Mouse (Mus musculus): ENCODE measurements around the gene Ppfibp1.
A peak's percentile ranks its signal among the peaks of the same experiment; 100 is the strongest.

The Ppfibp1 gene

DNA sequence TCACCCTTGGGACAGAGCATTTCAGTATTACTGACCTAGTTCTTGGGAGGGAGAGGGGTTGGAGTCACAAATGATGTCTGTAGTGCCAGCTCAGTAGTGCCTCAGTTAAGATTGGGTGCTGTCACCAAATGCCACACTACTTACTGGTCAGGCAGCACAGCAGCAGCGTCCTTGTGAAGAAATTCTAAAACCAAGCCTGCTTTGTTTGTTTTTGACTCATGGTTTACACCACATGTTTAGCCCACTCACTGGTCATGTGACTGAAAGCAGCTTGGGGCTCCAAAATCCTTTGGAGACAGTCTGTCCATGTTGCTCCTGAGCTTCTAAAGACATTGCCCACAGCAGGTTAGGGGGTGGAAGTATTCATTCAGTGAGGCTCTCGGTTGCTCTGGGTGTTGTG is 4.9 kb upstream of the Ppfibp1 start:
- no peak for DNase-seq

DNA sequence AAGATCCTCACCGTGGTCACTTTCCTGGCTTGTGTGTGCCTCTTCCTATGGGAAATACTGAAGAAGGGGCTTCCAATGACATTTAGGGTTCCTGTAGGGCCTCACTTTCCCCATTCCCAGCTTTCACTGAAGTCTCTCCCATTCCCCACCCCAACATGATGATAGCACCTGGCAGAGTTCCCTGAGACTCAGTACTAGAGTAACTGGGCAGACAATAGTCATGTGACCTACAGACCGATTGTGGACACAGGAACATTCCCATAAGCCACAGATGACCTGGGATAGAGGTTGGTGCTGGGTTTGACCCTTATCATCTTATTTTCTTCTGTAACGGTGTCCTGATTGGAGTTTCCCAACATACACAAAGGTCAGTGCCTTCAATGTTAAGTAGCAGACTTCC is 4.1 kb upstream of the Ppfibp1 start:
- no peak for DNase-seq

DNA sequence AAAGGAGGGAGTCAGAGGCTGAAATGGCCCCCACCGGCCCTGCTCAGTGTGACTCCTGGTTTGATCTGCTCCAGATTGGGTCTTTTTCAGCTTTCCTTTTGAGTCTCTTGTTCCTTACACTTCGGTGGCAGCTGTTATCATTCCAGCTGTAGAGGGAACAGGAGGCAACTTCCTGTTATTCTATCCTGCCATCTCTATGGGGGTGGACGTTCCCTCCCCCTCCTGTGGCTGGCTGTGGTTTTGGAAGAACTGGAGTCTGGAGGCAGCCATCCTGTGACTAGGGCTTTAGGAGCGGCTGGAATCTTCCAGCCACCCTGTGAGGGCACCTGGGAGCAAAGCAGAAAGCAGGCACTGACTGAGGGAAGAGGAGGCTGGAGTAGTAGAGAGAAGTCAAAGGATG is 3.4 kb upstream of the Ppfibp1 start:
- no peak for DNase-seq

DNA sequence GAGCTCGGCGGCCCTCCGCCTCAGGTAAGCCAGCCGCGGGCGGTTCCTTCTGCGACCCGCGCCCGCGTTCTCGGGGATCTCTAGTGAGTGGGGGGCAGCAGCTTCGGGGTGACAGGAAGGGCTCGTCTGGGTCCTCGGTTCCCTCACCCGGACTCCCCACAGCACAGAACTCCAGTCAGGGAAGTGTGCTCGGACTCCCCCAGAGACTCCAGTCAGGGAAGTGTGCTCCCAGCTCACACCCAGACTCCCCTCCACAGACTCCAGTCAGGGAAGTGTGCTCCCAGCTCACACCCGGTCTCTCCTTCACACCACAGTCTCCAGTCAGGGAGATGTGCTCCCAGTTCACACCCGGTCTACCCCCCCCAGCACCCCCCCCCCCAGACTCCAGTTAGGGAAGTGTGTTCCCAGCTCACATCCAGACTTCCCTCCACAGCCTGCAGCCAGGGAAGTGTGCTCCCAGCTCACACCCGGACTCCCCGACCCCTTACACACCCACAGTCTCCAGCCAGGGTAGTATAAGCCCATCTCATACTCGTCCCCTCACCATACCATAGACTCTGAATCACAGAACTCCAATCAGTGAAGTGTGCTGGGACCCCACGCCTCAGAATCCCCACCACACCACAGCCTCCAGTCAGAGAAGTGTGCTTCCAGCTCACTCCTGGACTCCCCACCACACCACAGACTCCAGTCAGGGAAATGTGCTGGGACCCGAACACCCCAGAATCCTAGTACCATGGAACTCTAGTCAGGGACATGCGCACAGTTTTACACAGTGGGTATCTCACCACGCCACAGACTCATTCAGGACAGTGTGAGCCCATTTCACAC is 588 bp downstream of the Ppfibp1 start:
- DNase-seq, result peak; percentile 11

DNA sequence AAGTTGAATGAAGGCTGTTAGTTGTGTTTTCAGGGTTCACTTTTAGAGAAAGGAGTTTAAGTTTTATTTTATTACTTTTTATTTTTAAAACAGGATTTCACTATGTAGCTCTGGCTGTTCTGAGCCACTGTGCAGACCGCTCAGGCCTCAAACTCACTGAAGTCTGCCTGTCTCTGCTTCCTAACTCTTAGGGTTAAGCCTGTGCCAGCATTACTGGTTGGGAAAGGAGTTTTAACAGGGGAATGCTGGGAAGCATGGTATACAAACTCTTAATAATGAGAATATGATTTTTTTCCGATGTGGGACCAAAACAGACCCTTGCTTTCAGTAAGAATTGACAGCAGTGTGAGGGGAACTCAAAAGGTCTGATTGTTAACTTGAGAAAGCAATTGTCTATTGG is 1.9 kb downstream of the Ppfibp1 start:
- no peak for DNase-seq

DNA sequence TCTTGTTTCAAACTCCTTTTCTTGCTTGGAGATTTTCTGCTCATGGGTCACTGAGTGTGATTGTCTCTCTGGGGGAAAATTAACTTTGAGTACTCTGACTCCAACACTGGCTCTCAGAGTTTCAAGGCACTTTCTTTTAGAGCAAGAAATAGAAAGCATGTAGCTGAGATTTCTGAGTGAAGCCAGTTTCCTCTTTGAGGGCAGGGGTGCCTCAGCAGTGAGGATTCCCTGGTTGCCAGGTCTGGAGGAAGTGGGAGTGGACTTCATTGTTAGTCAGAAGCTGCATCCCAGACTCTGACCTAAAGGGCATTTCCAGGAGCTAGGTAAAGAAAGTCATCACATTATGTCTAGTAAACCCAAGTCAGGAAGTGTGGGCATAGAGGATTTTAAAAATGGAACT is 2.3 kb downstream of the Ppfibp1 start:
- no peak for DNase-seq

DNA sequence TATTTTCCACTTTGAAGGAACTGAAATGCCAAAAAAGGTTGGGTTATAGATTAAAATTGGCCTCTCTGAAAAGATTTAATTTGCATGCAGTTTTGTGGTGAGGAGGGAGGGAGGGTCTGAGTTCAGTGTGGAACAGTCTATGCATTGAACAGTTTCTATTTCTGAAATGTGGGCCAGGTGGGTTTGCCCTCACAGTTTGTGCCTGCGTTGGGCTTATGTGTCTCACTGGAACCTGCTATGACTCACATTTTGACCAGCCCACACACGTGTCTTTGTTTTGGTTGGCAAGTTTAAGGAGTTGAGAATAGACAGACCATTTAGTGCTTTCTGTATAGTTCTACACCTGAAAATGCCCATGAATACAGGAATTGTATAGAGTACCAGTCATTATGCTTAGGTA is 5.6 kb downstream of the Ppfibp1 start:
- DNase-seq, result no peak

DNA sequence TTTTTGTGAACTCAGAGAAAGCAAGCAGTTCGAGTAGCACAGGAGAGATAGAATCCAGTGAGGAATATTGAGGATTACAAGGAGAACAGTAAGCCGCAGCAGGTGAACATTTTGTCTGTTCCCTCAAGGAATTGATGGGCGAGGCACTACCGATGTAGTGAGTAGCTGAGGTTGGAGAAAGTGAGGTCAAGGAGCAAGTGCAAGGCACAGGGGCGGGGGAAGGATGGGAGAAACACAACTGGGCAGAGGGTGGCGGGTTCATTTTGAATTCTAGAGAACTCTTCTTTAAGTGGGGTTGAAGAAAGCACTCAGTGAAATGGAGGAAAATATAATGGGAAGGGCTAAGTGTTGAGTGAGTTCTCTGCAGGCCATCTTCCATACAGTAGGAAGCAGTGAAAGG is 10.4 kb downstream of the Ppfibp1 start:
- no peak for DNase-seq

DNA sequence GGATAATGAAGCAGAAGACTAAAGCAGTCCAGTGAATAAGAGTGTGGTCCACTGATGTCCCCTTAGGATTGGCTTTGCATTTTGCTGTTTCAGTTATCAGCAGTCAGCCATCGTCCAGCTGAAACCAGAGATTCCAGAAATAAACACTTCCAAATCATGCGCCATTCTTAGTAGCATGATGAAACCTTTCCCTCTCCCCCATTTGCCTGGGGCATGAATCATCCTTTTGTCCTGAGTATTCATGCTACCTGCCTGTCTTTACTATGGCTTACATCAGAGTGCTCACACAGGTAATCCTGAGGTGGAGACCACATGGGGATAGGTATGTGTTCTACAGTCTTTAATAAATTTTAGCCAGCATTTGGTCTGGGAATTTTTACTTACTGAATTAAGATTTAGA is 11.4 kb downstream of the Ppfibp1 start:
- no peak for DNase-seq

DNA sequence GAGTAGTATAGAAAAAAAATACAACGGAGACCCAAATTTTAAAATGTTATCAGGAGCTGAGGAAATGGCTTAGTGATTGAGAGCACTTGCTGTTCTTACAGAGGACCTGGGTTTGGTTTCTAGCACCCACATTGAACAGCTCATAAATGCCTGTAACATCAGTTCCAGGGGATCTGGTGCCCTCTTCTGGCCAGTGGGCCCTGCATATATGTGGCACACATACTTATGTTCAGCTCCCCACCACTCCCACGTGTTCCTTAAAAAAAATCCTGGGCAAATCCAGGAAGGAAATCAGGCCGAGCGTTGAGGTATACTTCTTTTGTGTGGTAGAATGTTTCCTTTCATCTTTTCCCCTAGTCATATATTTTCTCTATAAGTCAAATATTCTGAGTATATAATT is 13.6 kb downstream of the Ppfibp1 start:
- DNase-seq, result peak; percentile 27

DNA sequence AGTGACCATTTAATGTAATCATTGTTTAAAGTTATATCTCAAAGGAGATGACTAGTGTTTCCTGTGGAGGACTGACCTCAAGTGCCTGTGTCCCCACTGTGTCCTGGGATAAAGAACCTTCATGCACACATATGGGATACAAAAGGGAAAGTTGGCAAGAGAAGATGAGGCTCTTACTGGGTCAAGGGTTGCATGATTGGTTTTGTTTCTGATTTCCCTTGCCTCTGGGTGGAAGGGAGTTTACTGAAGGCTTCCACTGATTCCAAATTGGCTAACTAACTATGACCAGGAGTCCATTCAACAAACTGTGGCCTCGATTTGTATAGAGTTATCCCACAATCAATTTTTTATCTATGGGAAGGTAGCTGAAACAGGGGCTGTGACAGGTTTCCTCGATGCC is 15.3 kb downstream of the Ppfibp1 start:
- DNase-seq, result no peak

DNA sequence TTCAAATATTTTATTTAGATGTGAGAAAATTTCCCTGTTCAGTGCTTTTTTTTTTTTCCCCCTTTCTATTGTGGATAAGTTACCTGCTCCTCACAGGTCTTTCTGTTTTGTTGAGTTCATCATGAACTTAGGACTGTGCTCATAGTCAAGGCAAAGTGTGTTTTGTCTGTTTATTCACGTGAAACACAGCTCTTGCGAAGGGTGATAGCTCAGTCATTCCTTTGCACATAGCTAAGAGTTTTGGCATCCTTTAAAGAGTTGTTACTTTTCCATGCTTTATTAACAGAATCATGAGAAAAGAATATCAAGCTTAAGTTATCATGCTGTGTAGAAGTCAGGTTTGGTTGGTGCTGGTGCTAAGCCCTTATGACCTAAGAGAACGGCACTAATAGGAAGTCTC is 16.4 kb downstream of the Ppfibp1 start:
- DNase-seq, result no peak

DNA sequence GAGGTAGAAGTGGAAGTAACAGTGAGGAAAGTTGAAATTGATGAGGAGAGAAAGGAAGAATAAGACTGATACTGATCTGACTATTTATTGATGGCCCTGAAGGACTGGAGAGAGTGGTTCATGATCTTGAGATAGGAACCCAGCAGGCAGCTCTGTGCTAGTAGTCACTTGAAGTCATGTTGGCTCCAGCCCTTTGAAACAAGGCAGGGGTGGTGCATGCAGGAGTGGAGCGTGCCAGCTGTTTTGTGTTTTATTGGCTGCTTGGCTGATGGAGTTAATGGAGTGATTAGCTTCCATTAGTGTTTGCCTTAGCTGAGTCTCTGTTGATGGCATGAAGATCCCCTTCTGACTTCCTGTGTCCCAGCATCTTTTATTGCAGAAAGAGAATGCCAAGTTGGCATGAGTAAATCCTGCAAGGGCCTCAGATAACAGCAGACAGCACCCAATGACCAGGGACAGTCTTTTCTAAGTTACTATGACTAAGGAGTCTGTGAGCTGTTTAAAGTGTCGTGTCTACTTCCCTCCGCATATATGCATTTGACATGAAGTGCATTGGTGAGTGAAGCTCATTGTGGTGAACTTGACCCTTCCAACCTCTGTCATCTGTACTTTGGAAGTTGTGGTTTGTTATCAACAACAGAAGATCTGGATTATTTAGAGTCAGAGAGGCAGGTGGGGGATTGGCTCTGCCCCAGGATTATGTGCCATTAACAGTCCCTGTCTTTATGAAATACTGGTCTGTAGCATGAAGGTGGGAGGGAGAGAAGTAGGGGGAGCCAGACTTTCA is 17.9 kb downstream of the Ppfibp1 start:
- no peak for DNase-seq

DNA sequence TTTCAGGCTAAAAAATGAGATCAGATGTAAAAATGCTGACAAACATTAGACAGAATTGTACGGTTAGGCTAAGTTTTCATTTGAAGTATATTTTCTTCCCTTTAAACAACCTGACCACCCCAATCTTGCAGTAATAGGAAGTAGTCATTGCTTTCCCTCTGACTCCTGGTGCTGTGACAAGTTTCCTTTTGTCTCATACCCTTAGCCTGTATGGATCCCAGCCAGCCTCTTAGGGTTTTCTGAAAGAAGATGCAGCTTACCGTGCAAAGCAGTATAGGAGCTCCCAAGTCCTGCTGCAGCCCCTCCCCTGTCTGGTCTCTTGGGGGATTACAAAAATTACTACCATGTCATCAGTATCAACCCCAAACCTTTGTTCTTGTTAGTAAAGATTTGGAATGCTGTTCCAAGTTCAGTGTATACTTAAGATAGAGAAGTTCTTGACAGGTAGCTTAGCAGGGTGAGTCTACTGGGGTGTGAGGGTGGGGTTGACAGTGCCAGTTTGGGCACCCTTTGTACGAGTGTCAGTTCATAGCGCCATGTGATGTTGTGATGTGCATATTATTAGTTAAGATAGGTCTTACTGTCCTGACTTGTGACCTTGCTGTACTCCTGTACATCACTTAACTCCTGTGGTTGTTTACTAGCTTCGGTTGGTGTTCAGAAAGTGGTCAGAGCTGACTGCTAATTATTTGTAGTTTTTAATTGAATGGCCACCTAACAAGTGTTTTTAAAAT is 18.9 kb downstream of the Ppfibp1 start:
- DNase-seq, result no peak

DNA sequence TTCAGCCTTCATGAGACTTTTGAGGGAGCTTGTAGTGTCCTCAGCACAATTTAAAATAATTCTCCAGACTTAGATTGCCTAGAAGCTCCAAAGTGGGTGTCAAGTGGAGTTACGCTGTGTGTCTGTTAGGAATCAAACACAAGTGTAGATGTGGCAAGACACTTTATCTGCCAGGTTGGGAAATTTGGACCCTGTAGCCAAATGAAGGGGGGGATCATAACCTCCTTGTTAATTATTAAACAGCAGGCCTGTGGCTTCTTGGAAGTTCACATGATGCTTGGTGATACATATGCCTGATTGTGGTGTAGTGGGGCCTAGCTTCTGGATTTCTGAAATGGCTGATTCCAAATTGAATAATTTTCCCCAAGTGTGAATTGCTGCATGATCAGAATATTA is 19.5 kb downstream of the Ppfibp1 start:
- no peak for DNase-seq

DNA sequence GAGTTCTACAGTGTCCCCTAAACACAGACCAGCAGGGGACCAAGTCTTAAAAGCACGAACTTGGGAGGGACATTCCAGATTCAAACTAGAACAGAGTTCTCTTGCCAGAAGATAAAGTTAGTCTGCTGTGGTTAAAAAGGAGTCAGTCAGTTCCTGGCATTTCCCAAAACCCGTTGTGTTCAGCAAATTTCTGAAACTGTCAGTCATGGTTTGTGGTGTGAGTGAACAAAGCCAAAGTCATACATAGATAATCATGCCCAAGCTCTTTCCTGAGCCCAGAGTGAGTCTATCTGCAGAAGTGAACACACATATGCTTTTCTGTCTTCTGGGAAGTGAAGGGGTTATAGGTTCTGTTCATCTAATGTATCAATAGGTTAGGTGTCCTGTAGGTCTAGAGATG is 20.5 kb downstream of the Ppfibp1 start:
- DNase-seq, result no peak

DNA sequence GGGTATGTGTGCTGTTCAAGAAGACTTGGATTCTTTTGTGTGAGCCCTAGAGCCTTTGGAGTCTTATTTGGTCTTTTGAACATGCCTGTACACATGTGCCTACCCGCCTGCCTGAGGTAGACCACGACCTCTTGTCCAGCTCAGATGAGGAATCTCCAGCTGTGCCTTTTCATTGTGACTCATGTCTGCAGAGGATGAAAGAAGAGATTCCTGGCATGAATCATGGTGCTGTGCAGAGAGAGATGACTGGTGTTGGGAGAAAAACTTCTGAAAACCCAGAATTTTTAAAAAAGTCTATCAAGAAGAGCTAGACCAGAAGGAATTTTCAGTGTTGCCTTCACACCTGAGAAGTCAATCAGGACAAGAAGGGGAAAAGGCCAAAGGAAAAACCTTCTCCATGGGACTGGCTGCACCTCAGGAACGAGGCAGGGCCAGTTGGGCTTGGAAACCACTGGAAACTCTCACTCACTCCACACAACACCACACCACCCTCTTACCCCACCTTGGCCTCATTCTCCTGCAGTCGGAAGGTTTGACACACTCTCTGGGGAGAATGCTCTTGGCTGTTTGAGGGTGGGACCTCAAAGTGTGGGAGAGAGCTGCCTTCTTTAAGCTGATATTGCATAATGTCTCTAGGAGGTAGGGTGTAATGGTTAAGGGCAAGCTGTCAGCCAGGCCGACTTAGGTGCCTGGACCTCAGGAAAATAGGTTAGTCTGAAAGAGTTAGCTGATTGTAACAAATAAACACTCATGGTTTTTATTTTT is 21.6 kb downstream of the Ppfibp1 start:
- no peak for DNase-seq

DNA sequence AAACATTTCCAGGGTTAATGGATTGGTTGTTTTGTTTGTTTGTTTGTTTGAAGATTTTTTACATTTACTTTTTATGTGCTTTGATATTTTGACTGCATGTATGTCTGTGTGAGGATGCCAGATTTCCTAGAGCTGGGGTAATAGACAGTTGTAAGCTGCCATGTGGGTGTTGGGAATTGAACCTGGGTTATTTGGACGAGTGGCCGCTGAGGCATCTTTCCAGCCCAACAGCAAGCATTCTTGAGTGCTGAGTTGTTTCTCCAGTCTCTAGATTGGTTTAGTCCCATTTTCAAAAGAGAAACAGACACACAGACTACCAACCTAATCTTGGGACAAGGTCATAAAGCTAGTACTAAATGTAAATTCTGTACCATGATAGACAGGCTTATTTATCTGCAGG is 22.5 kb downstream of the Ppfibp1 start:
- no peak for DNase-seq

DNA sequence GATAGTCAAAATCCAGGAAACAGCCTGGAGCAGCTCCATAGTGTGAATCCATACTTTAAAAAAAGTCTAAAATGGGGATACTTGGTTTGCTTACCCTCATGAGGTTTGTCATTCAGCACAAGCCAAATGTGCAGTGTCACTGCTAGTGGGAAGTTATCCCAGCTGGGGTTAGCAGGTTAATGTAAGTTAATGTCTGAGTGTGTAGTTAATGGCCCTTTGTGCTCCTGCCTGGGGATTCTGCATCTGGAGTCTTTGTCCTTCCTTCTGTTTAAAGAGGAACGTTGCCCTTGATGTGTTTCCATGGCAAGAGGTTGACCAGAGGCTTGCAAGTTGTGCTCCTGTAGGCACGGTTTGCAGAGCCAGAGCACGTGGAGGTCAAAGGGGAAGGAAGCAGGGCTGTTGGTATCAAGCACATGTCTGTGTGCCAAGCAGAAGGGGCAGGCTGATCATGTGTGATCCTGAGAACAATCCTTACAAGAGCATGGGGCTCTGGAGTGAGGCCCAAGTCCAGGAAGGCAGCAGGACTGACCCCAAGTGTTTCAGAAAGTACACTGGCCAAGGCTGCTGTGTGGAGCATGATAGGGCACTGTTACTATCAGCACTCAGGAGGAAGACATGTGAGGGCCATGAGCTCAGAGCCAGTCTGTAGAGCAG is 24.7 kb downstream of the Ppfibp1 start:
- DNase-seq, result no peak

DNA sequence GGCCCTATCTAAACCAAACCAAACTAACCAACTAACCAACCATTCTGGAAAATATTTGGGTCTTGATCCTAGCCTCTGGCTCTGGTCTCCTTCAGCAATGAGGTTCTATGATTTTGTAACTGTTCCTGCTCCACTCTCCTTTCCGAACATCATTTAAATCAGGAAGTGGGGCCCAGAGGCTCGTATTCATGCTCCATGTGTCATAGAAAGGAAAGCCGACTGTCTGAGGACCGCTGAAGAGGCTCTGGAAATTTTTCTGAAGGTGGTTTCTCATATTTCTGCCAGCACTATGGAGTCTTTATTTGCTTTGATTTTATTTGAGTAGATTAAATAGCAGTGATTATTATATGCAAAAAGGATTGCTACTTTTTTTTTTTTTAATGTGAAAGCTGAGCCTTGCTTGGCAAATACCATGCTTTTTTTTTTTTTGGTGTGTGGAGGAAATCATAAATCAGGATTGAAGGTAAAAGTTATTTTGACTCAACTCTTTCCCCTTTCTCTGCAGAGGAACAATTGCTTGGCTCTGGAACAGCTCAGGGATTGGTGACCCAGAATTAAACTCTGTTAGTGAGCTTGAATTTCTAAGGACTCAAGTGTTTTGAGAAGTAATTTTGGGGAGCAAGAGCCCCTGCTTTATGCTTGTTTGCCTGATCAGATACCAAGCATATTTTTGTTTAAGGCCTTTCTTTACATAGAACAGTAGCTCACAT is 25.4 kb downstream of the Ppfibp1 start:
- DNase-seq, result no peak

DNA sequence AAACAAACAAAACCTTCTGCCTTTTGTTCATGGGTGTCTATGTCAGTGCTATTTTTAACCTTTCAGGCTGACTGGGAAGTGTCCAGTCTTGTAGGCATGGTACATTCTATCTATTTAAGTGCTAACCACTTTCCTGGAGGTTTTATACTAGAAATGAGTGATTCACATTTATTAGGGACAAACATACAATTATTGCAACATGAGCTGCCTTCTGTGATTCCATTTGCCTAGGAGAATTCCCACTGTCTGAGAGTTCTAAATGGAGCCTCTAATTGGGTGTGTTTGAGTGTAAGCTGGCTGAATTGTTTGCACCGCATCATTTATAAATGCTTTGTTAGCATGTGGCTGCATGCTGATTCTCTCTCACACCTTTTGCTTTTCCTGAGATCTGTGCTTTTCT is 27.5 kb downstream of the Ppfibp1 start:
- no peak for DNase-seq

DNA sequence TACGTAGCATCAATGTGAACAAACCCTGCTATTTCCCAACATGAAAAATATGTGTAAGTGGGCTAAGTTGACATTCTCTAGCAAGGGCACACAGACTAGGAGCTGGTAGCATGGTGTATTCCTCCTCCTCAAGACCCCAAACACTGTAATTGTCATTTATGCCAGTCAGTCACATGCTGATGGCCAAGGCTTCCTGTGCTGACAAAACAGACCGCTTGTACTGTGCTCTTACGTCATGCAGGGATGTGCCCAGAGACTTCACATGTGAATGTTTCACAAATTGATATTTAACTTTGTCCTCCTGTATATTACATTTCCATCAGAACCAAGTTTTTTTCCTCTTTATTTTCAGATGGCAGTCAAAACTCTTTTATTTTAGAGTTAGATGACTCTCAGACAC is 29.1 kb downstream of the Ppfibp1 start:
- no peak for DNase-seq
